Mouse (Mus musculus): Measurements from ENCODE around the gene Gpn2. TPM values are rescaled to one million over a fixed set of nuclear protein-coding genes. Genes with fewer than 3 reads are reported as not detected.

Gene Gpn2
- polyA plus RNA-seq (2012; rRNA removed) = 29.3 and 31.4 TPM in 2 replicates

DNA sequence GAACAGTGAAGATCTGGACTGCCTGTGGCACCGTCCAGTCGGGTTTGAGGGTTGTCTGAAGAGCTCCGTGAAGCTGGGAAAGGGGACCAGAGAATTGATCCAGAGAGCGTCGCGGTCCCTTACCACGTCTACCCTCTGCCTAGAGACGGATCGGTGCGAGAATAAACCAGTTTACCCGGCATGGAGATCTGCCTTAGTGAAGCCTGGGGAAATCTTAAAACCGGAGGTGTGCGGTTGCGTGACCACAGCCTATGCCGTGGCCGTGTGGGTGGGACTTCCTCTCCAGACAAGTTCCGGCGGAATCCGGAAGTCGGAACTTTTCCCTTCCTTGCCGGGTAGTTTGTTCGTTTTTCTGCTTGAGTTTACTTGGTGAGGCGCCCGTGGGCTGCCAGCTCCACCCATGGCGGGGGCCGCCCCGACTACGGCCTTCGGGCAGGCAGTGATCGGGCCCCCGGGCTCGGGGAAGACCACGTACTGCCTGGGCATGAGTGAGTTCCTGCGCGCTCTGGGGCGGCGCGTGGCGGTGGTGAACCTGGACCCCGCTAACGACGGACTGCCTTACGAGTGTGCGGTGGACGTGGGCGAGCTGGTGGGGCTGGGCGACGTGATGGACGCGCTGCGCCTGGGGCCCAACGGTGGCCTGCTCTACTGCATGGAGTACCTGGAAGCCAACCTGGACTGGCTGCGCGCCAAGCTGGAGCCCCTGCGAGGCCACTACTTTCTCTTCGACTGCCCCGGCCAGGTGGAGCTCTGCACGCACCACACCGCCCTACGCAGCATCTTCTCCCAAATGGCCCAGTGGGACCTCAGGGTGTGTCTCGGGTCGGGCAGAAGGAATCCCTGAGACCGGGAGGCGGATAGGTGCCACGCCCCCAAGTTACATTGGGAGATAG, at the start of gene Gpn2:
Gene Gpn2, plus strand, starts transcription at position 304 of the 893 bp plus-strand sequence.

DNA sequence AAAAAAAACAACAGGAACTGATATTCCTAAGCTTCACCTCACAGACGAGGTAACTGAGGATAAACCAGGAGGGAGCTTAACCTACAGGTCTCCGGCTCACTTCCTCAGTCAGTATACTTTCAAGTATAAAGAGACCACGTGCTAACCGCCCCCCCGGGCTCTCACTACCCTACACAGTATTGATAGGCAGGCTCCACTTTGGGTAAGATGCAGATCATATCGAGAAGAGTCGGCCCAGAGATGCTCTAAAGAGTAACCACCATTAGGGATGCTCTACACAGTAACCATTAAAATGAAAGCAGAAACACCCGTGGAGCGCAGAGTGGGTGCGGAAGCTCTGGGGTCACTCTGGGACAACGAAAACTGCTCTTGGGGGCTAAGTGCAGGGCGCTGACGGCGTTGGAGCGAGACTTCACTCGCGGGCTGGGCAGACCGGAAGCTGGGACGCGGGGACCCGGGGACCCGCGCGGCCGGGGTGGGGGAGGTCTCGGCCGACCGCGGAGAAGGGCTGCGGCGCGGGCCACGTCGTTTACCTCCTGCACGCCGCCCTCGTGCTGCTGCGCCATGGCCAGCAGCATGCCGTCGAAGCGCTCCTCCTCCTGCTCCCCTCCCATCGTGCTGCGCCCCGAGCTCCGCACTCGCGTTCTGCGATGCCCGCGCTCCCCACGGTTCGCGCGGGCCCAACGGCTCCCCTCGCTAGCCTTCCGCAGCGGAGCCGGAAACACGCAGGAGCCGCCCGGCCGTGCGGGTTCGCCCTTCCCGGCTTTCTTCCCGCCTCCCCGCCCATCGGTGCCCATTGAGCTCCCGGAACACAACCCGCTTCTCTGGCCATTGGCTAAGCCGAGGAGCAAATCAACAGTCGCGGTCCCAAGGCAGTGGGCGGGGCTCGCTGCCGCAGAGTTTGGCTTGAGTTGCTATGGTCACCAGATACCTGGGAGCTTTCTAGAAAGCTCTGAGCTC, 38.6 kb upstream of the Gpn2 start, which contains the start of gene Nudc:
Gene Nudc, minus strand, starts transcription at position 725 of the 960 bp plus-strand sequence.

DNA sequence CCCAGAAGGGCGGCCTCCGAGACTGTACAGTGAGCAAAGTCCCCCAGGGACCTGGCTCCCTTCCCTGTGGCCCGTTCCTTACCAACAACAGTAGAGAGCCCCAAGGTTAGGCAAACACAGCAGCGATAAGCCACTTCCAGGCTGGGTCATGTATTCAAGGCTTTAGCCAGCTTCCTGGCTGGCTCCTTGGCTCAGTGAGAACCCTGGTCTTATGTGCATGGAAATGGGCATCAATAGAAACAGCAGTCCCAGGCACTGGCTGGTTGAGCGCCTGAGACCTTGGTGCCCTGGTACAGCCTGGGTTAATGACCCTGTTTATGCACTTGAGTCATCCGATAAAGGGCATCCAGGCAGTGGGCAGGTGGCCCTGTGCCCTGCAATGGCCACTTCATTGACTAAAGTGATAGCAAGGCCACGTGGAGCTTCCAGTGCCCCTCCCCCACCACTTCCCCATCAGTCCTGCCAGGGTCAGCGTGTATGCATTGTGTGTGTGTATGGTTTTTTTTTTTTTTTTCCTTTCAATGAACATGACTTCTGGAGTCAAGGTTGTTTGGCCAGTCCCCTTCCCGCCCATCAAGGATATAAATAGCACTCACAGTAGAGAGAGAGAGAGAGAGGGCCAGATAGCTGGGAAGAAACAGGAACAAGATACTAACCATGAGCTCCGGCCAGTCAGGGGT, 31.3 kb upstream of the Gpn2 start, which contains the start of gene Nr0b2:
Gene Nr0b2, plus strand, starts transcription at position 609 of the 680 bp plus-strand sequence.

DNA sequence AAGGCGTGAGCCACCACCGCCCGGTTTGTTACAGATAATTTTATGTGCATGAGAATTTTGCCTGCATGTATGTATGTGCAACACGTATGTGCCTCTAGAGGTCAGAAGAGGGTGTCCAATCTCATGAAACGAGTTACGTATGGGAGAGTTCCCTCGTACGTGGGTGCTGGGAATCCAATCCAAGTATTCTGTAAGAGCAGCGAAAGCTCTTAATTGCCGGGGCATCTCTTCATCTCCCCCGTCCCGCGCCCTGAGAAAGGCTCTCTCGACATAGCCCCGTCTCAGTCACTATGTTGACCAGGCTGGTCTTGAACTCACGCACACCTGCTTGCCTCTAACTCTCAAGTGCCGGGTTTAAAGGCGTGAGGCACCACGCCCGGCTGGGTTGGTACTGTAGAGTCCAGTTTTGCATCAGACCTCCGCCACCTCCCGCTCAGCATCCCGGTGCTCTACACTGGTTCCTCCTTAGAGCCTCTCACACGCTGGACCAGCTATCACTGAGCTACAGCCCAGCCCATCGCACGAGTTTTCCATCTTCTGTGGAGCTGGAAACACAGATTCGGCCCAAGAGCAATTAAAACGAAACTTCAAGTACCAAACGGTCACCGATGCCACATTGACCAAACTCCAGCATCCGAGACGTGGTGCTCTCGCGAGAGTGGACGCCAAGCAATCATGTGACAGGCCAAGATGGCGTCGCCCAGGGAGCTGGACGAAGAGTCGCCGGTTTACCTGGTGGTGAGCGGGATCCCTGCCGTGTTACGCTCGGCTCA, 9.9 kb upstream of the Gpn2 start, which contains the start of gene Gpatch3:
Gene Gpatch3, plus strand, starts transcription at position 676 of the 773 bp plus-strand sequence.

DNA sequence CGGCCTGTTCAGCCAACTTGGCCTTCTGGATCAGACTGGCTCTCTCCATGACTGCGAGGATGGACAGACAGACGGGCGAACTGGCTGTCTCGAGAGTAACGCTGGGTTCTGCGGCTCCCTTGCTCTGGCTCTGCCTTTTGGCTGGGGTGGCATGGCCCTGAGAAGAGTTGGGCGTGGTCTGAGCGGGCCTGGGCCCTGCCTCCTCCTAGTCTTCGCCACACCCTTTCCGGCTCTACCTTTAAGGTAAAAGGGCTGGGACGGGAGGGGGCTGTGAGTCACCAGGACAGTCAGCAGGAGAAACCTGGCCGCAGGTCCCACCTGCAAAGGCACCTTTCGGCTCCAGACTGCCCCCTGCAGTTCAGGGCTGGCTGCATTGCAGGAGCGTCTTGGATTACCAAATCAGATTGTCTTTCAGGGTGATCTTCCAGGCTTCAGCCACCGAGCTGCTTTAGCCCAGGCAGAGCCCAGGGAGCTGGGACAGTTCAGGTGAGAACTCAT, 17.6 kb downstream of the Gpn2 start, which contains the start of gene Sfn:
Gene Sfn, minus strand, starts transcription at position 448 of the 498 bp plus-strand sequence.

Other genes starting within 250 kb of the Gpn2 start
- gene Wdtc1, start 230.9 kb upstream of the Gpn2 start, polyA plus RNA-seq (2012; rRNA removed) = 28.2 and 33.2 TPM in 2 replicates
- 20.3 and 24.4 TPM in 2 replicates for gene Slc9a1, start 214.7 kb upstream of the Gpn2 start, polyA plus RNA-seq (2012; rRNA removed)
- 0.13 and 0.73 TPM in 2 replicates for gene Tent5b, start 104.2 kb upstream of the Gpn2 start, polyA plus RNA-seq (2012; rRNA removed)
- 20.9 and 22.1 TPM in 2 replicates for gene Trnp1, start 85.8 kb upstream of the Gpn2 start, polyA plus RNA-seq (2012; rRNA removed)
- gene Kdf1, start 65.4 kb upstream of the Gpn2 start, polyA plus RNA-seq (2012; rRNA removed) = 0.10 and 0.15 TPM in 2 replicates
- 171 and 177 TPM in 2 replicates for gene Nudc, start 38.4 kb upstream of the Gpn2 start, polyA plus RNA-seq (2012; rRNA removed)
- 0.08 TPM in 1 of 2 replicates, not detected in the other for gene Nr0b2, start 31.0 kb upstream of the Gpn2 start, polyA plus RNA-seq (2012; rRNA removed)
- gene Gpatch3, start 9.6 kb upstream of the Gpn2 start, polyA plus RNA-seq (2012; rRNA removed) = 5.5 and 6.9 TPM in 2 replicates
- 2.2 and 5.9 TPM in 2 replicates for gene Sfn, start 17.8 kb downstream of the Gpn2 start, polyA plus RNA-seq (2012; rRNA removed)
- gene Zdhhc18, start 65.8 kb downstream of the Gpn2 start, polyA plus RNA-seq (2012; rRNA removed) = 30.1 and 35.9 TPM in 2 replicates
- 11.5 TPM in 2 replicates for gene Pigv, start 88.3 kb downstream of the Gpn2 start, polyA plus RNA-seq (2012; rRNA removed)
- gene Arid1a, start 172.4 kb downstream of the Gpn2 start, polyA plus RNA-seq (2012; rRNA removed) = 53.4 and 60.1 TPM in 2 replicates